Mouse (Mus musculus): ENCODE measurements around the gene Ap1s2. TPM values are rescaled to one million over a fixed set of nuclear protein-coding genes. Genes with fewer than 3 reads are reported as not detected.

Gene Ap1s2
- polyA plus RNA-seq, 1 experiment = 54.2 TPM

- DNase-seq (ENCODE audit: extremely low spot score in 1 of 2, low spot score in 1 of 2) = peak in 1 of 2 experiments; percentile 9
Observed at GRCm38 (mm10) chrX:163957803-163958466, 49.1 kb downstream of the Ap1s2 start.

- DNase-seq (ENCODE audit: extremely low spot score in 1 of 2, low spot score in 1 of 2) = peak; percentile 41 to 74
Observed at GRCm38 (mm10) chrX:163958467-163958875, 49.7 kb downstream of the Ap1s2 start, which contains the start of gene Zrsr2. Gene Zrsr2, minus strand, starts transcription at chrX:163958661.

- no peak for DNase-seq (ENCODE audit: extremely low spot score in 1 of 2, low spot score in 1 of 2)
Observed at GRCm38 (mm10) chrX:163981092-163981491, 72.3 kb downstream of the Ap1s2 start.

- no peak for DNase-seq (ENCODE audit: extremely low spot score in 1 of 2, low spot score in 1 of 2)
Observed at GRCm38 (mm10) chrX:163981500-163981899, 72.7 kb downstream of the Ap1s2 start.

GRCm38 (mm10) chrX:163982129-163982528, 73.3 kb downstream of the Ap1s2 start:
- DNase-seq (ENCODE audit: extremely low spot score in 1 of 2, low spot score in 1 of 2) = no peak

Other genes starting within 250 kb of the Ap1s2 start
- gene Rnf138rt1, start 147.7 kb upstream of the Ap1s2 start, polyA plus RNA-seq (2012; rRNA removed) = 0.67 and 1.0 TPM in 2 replicates
- 38.0 and 46.2 TPM in 2 replicates for gene Zrsr2, start 49.6 kb downstream of the Ap1s2 start, polyA plus RNA-seq (2012; rRNA removed)
- gene Car5b, start 119.0 kb downstream of the Ap1s2 start, polyA plus RNA-seq (2012; rRNA removed) = 3.8 and 4.0 TPM in 2 replicates
- 9.5 and 9.8 TPM in 2 replicates for gene Siah1b, start 167.5 kb downstream of the Ap1s2 start, polyA plus RNA-seq (2012; rRNA removed)
- 0.08 and 0.20 TPM in 2 replicates for gene Cltrn, start 179.8 kb downstream of the Ap1s2 start, polyA plus RNA-seq (2012; rRNA removed)
- 1.6 and 1.7 TPM in 2 replicates for gene Ace2, start 230.3 kb downstream of the Ap1s2 start, polyA plus RNA-seq (2012; rRNA removed)

All from frontal cortex, adult 2 months (tissue).